Mouse (Mus musculus): Measurements from ENCODE around the gene Gramd1b. TPM values are rescaled to one million over a fixed set of nuclear protein-coding genes. Genes with fewer than 3 reads are reported as not detected.

Gramd1b gene
- polyA plus RNA-seq, 1 experiment from 2014 or later: 2.7 TPM

- Histone ChIP-seq H3K27ac (no peak overlapping the region), H3K9me3 (replicated peaks) (no peaks in the 10 kb centered on the region), H3K4me1 (no peaks in the 10 kb centered on the region), H3K27me3 (ENCODE audit: low read depth, poor library complexity, severe bottlenecking) (no peaks in the 10 kb centered on the region), H3K4me3 (no peak overlapping the region), H3K36me3 (no peaks in the 10 kb centered on the region)
- WGBS: 95% methylated on average over 8 of the region's 8 CpGs
- DNase-seq (ENCODE audit: low spot score): no peak
These were observed 175.8 kb downstream of the Gramd1b start for GRCm38 (mm10) chr9:40355406-40355805.

- Histone ChIP-seq H3K4me3 (no peak overlapping the region), H3K36me3 (no peaks in the 10 kb centered on the region), H3K27me3 (ENCODE audit: low read depth, poor library complexity, severe bottlenecking) (no peaks in the 10 kb centered on the region), H3K9me3 (replicated peaks) (no peaks in the 10 kb centered on the region), H3K27ac (no peak overlapping the region), H3K4me1 (no peaks in the 10 kb centered on the region)
- no peak for DNase-seq (ENCODE audit: low spot score)
- WGBS: 86% methylated on average over 6 of the region's 6 CpGs
These were observed 177.6 kb downstream of the Gramd1b start for GRCm38 (mm10) chr9:40353596-40353995.

GRCm38 (mm10) chr9:40350640-40351039 is 180.5 kb downstream of the Gramd1b start:
- peaks cover 11% of the 10 kb centered on the region for H3K4me1 ChIP-seq
- no peaks in the 10 kb centered on the region for H3K27me3 ChIP-seq (ENCODE audit: low read depth, poor library complexity, severe bottlenecking)
- WGBS: 29% methylated on average over 7 of the region's 7 CpGs
- no peaks in the 10 kb centered on the region for H3K36me3 ChIP-seq
- H3K9me3 ChIP-seq (replicated peaks): no peaks in the 10 kb centered on the region
- H3K27ac ChIP-seq: no peak overlapping the region
- DNase-seq (ENCODE audit: low spot score): no peak
- no peak overlapping the region for H3K4me3 ChIP-seq

- Histone ChIP-seq H3K4me1 (peaks cover 17% of the 10 kb centered on the region), H3K27ac (no peak overlapping the region), H3K27me3 (ENCODE audit: low read depth, poor library complexity, severe bottlenecking) (no peaks in the 10 kb centered on the region), H3K4me3 (no peak overlapping the region), H3K9me3 (replicated peaks) (no peaks in the 10 kb centered on the region), H3K36me3 (no peaks in the 10 kb centered on the region)
- 89% methylated on average over 2 of the region's 2 CpGs for WGBS
- no peak for DNase-seq (ENCODE audit: low spot score)
These were observed 181.1 kb downstream of the Gramd1b start for GRCm38 (mm10) chr9:40350052-40350451.

- peaks cover 22% of the 10 kb centered on the region for H3K4me1 ChIP-seq
- H3K9me3 ChIP-seq (replicated peaks): no peaks in the 10 kb centered on the region
- no peak overlapping the region for H3K27ac ChIP-seq
- H3K4me3 ChIP-seq: no peak overlapping the region
- H3K27me3 ChIP-seq (ENCODE audit: low read depth, poor library complexity, severe bottlenecking): no peaks in the 10 kb centered on the region
- WGBS: 89% methylated on average over 4 of the region's 4 CpGs
- H3K36me3 ChIP-seq: no peaks in the 10 kb centered on the region
- no peak for DNase-seq (ENCODE audit: low spot score)
These were observed 181.6 kb downstream of the Gramd1b start for GRCm38 (mm10) chr9:40349554-40349953.

GRCm38 (mm10) chr9:40348714-40349233 is 182.4 kb downstream of the Gramd1b start:
- DNase-seq (ENCODE audit: low spot score): no peak
- Histone ChIP-seq H3K27me3 (ENCODE audit: low read depth, poor library complexity, severe bottlenecking) (no peaks in the 10 kb centered on the region), H3K27ac (no peak overlapping the region), H3K9me3 (replicated peaks) (no peaks in the 10 kb centered on the region), H3K4me3 (no peak overlapping the region), H3K36me3 (no peaks in the 10 kb centered on the region), H3K4me1 (peaks cover 22% of the 10 kb centered on the region)
- 95% methylated on average over 8 of the region's 8 CpGs for WGBS

GRCm38 (mm10) chr9:40346232-40346984 is 184.8 kb downstream of the Gramd1b start:
- H3K9me3 ChIP-seq (replicated peaks): no peaks in the 10 kb centered on the region
- no peaks in the 10 kb centered on the region for H3K36me3 ChIP-seq
- peak overlapping the region; percentile 45 for H3K4me3 ChIP-seq
- DNase-seq (ENCODE audit: low spot score): peak; percentile 38
- peaks cover 22% of the 10 kb centered on the region for H3K4me1 ChIP-seq
- H3K27me3 ChIP-seq (ENCODE audit: low read depth, poor library complexity, severe bottlenecking): no peaks in the 10 kb centered on the region
- H3K27ac ChIP-seq: peak overlapping the region; percentile 75
- WGBS: 22% methylated on average over 16 of the region's 16 CpGs

GRCm38 (mm10) chr9:40345493-40346231 is 185.5 kb downstream of the Gramd1b start:
- peak; percentile 56 for DNase-seq (ENCODE audit: low spot score)
- WGBS: 49% methylated on average over 13 of the region's 13 CpGs
- peak overlapping the region; percentile 75 for H3K27ac ChIP-seq
- H3K36me3 ChIP-seq: no peaks in the 10 kb centered on the region
- no peaks in the 10 kb centered on the region for H3K9me3 ChIP-seq (replicated peaks)
- peak overlapping the region; percentile 45 for H3K4me3 ChIP-seq
- no peaks in the 10 kb centered on the region for H3K27me3 ChIP-seq (ENCODE audit: low read depth, poor library complexity, severe bottlenecking)
- H3K4me1 ChIP-seq: peaks cover 22% of the 10 kb centered on the region

GRCm38 (mm10) chr9:40344801-40345492 is 186.2 kb downstream of the Gramd1b start:
- 65% methylated on average over 10 of the region's 10 CpGs for WGBS
- Histone ChIP-seq H3K36me3 (no peaks in the 10 kb centered on the region), H3K27me3 (ENCODE audit: low read depth, poor library complexity, severe bottlenecking) (no peaks in the 10 kb centered on the region), H3K27ac (peak overlapping the region; percentile 75), H3K4me3 (no peak overlapping the region), H3K9me3 (replicated peaks) (no peaks in the 10 kb centered on the region), H3K4me1 (peaks cover 22% of the 10 kb centered on the region)
- DNase-seq (ENCODE audit: low spot score): no peak

GRCm38 (mm10) chr9:40343828-40344227 is 187.4 kb downstream of the Gramd1b start:
- Histone ChIP-seq H3K4me3 (no peak overlapping the region), H3K9me3 (replicated peaks) (no peaks in the 10 kb centered on the region), H3K27ac (no peak overlapping the region), H3K27me3 (ENCODE audit: low read depth, poor library complexity, severe bottlenecking) (no peaks in the 10 kb centered on the region), H3K36me3 (no peaks in the 10 kb centered on the region), H3K4me1 (peaks cover 22% of the 10 kb centered on the region)
- DNase-seq (ENCODE audit: low spot score): no peak
- 91% methylated on average over 7 of the region's 7 CpGs for WGBS

GRCm38 (mm10) chr9:40343053-40343652 is 188.0 kb downstream of the Gramd1b start:
- 93% methylated on average over 9 of the region's 9 CpGs for WGBS
- H3K27ac ChIP-seq: no peak overlapping the region
- no peaks in the 10 kb centered on the region for H3K36me3 ChIP-seq
- H3K4me3 ChIP-seq: no peak overlapping the region
- H3K4me1 ChIP-seq: peaks cover 22% of the 10 kb centered on the region
- no peak for DNase-seq (ENCODE audit: low spot score)
- no peaks in the 10 kb centered on the region for H3K9me3 ChIP-seq (replicated peaks)
- no peaks in the 10 kb centered on the region for H3K27me3 ChIP-seq (ENCODE audit: low read depth, poor library complexity, severe bottlenecking)

- H3K4me1 ChIP-seq: peaks cover 22% of the 10 kb centered on the region
- DNase-seq (ENCODE audit: low spot score): no peak
- no peaks in the 10 kb centered on the region for H3K27me3 ChIP-seq (ENCODE audit: low read depth, poor library complexity, severe bottlenecking)
- no peak overlapping the region for H3K27ac ChIP-seq
- 91% methylated on average over 7 of the region's 7 CpGs for WGBS
- no peaks in the 10 kb centered on the region for H3K9me3 ChIP-seq (replicated peaks)
- no peak overlapping the region for H3K4me3 ChIP-seq
- no peaks in the 10 kb centered on the region for H3K36me3 ChIP-seq
These were observed 189.1 kb downstream of the Gramd1b start for GRCm38 (mm10) chr9:40342101-40342500.

Measured in limb, embryonic 10.5 days (tissue).